Mouse (Mus musculus) adrenal gland, postnatal 4 days (tissue): ENCODE data around the gene 4930449I24Rik. TPM values are rescaled to one million over a fixed set of nuclear protein-coding genes. Genes with fewer than 3 reads are reported as not detected.
"Not testable (repeated sequence)": the region's sequence is repeated elsewhere in the genome, so short reads cannot be mapped to it uniquely, and the experiment has no call there.

ENCODE experiments used
- DNase-seq, 2 experiments: peaks; one replicate each; pipeline ENCODE4 v3.0.0; 2021 to 2022; ENCODE audit warnings: low spot score in 2 of 2, mixed read lengths in 2 of 2
- long read RNA-seq, 2 experiments: library from polyadenylated mRNA; stranded (forward); transcript quantifications; one replicate each; pipeline ENCODE4 v2.0.0; 2021
- total RNA-seq, 2 experiments: library from RNA; stranded (reverse); gene quantifications; 2 replicates each; pipeline ENCODE4 v1.2.3; 2021

4930449I24Rik gene
- not detected for total RNA-seq
- long read RNA-seq, experiment 1 = 0 reads
- long read RNA-seq, experiment 2 = 0 reads

GRCm38 (mm10) chr5:146502099-146502498, at the start of gene 4930449I24Rik:
TSS of gene 4930449I24Rik (plus strand) at chr5:146502399.
- not testable (repeated sequence) for DNase-seq

GRCm38 (mm10) chr5:146453556-146453955, 48.6 kb upstream of the 4930449I24Rik start:
- no peak for DNase-seq

- no peak for DNase-seq
Measured at GRCm38 (mm10) chr5:146461612-146462011, 40.6 kb upstream of the 4930449I24Rik start.

- DNase-seq = no peak
Measured at GRCm38 (mm10) chr5:146466663-146467062, 35.5 kb upstream of the 4930449I24Rik start.

- no peak for DNase-seq
Measured at GRCm38 (mm10) chr5:146468311-146468710, 33.9 kb upstream of the 4930449I24Rik start.

- DNase-seq = no peak
Measured at GRCm38 (mm10) chr5:146470821-146471220, 31.4 kb upstream of the 4930449I24Rik start.

- no peak for DNase-seq
Measured at GRCm38 (mm10) chr5:146471311-146471710, 30.9 kb upstream of the 4930449I24Rik start.

- DNase-seq = no peak
Measured at GRCm38 (mm10) chr5:146471821-146472220, 30.4 kb upstream of the 4930449I24Rik start.

GRCm38 (mm10) chr5:146479564-146479963, 22.6 kb upstream of the 4930449I24Rik start:
- not testable (repeated sequence) for DNase-seq

GRCm38 (mm10) chr5:146481665-146482064, 20.5 kb upstream of the 4930449I24Rik start, which contains the start of gene Gm6408:
TSS of gene Gm6408 (plus strand) at chr5:146481965.
- not testable (repeated sequence) for DNase-seq

- not testable (repeated sequence) for DNase-seq
Measured at GRCm38 (mm10) chr5:146488959-146489358, 13.2 kb upstream of the 4930449I24Rik start.

GRCm38 (mm10) chr5:146491063-146491462, 11.1 kb upstream of the 4930449I24Rik start, which contains the start of gene Gm6370:
TSS of gene Gm6370 (plus strand) at chr5:146491363.
- DNase-seq = not testable (repeated sequence)

- not testable (repeated sequence) for DNase-seq
Measured at GRCm38 (mm10) chr5:146513823-146514222, 11.6 kb downstream of the 4930449I24Rik start, which contains the start of gene Gm3402. TSS of gene Gm3402 (plus strand) at chr5:146514123.

GRCm38 (mm10) chr5:146525501-146525900, 23.3 kb downstream of the 4930449I24Rik start, which contains the start of gene Gm3404:
TSS of gene Gm3404 (plus strand) at chr5:146525801.
- DNase-seq = not testable (repeated sequence)

GRCm38 (mm10) chr5:146537347-146537746, 35.1 kb downstream of the 4930449I24Rik start, which contains the start of gene Gm3409:
TSS of gene Gm3409 (plus strand) at chr5:146537647.
- not testable (repeated sequence) for DNase-seq

Other genes with a start within 250 kb of the 4930449I24Rik start
- gene Wasf3, start 117.4 kb upstream of the 4930449I24Rik start, total RNA-seq = 10 to 100 TPM; 21.5 TPM
- not detected for gene Gm6408, start 20.4 kb upstream of the 4930449I24Rik start, total RNA-seq
- gene Gm6370, start 11.0 kb upstream of the 4930449I24Rik start, total RNA-seq = not detected
- not detected for gene Gm3402, start 11.7 kb downstream of the 4930449I24Rik start, total RNA-seq
- not detected for gene Gm3404, start 23.4 kb downstream of the 4930449I24Rik start, total RNA-seq
- not detected for gene Gm3409, start 35.2 kb downstream of the 4930449I24Rik start, total RNA-seq
- not detected for gene Gm3415, start 53.7 kb downstream of the 4930449I24Rik start, total RNA-seq
- under 1 TPM; 0.20 to 0.59 TPM for gene Gpr12, start 82.8 kb downstream of the 4930449I24Rik start, total RNA-seq